Mouse (Mus musculus): Measurements from ENCODE around the gene Enpp7.

DNA sequence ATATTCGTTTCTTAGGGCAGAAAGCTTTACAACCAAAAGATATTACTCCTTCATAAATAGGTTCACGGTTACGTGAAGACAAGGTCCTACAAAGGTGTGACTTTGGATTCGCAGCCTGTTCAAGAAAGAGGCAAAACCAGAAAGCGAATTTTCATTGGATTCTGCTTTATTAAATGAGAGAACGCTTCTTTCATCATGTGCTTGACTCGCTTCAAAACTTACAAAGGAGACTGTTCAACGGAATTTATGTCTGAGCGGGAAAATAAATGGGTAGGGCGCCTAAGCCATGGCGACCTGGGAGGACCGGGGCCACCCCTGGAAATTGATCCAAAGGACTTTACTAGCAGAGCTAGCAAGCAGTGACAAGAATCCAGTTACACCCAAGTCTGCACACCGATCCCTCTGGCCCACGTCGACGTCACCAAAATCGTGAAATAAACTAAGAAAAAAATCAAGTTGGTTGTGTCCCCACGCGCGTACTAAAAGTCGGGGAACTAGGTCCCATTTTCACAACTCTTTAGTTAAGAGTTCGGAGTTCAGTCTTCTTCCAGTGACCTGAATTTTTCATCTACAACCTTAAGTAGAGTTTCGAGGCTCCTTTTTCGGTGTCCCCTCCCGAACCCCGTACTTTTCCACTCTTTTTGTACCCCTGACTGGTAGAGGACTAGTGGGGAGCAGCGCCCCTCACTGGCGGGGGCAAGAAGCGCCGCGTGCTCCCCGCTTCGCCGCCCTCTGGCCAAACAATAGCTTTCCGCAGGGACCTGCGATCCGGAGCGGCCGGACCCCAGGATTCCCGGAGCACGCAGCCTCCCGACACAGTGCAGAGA lies 34.3 kb downstream of the Enpp7 start:
- TF ChIP-seq CHD2 (IDR thresholded peaks at IDR 0.05; ENCODE audit: low read depth, low read length) (no peak), HCFC1 (IDR thresholded peaks at IDR 0.05; ENCODE audit: borderline replicate concordance, insufficient read depth, low read length) (no peak)

Data from ES-E14 (cell line).